Mouse (Mus musculus): Measurements from ENCODE around the gene Cpxm2. TPM values are rescaled to one million over a fixed set of nuclear protein-coding genes. Genes with fewer than 3 reads are reported as not detected.
A peak's percentile ranks its signal among the peaks of the same experiment; 100 is the strongest.

Cpxm2 gene
- polyA plus RNA-seq, 1 experiment from 2014 or later: 4.1 TPM

DNA sequence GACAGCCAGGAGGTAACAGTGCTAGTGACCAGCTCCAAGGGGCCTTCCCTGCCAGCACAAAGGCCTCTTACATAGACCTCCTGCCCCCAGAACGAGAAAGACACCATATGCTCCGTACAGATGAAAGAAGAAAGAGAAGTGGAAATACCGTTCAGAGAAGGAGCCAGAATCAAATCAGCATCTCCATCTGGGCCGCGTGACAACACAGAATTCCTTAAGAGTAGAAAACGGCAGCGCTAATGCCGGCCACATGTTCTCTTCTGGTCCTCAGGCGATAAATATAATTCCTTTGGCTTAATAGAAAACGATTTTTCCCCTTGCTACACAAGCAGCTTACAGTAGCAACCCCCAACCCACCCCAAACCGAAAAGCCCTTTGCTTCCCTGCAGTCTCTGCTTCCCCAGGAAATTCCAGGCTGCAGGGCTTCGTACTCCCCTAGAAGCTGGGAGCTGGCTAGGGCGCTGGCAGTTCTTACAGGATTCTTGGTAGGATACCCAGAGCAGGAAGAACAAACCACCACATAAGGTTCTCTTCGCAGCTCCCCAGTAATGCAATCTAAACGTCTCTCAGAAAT, 9.2 kb downstream of the Cpxm2 start:
- H3K4me3 ChIP-seq (replicated peaks): no peak overlapping the region
- no peak overlapping the region for H3K4me2 ChIP-seq
- no peaks in the 10 kb centered on the region for H3K36me3 ChIP-seq
- ATAC-seq (ENCODE audit: insufficient number of reproducible peaks, insufficient read depth, low FRiP score, low TSS enrichment, low read depth): no peak
- no peaks in the 10 kb centered on the region for H3K9me3 ChIP-seq
- H3K27me3 ChIP-seq: no peaks in the 10 kb centered on the region; the same call in 1 of the 2 replicates
- WGBS: 54% methylated on average over 15 of the region's 15 CpGs
- peak overlapping the region; percentile 35; the same call in 1 of the 2 replicates for H3K27ac ChIP-seq
- 0 out of 2 replicates have a peak, but pooled peaks cover 3% of the 10 kb centered on the region for H3K4me1 ChIP-seq (replicated peaks)
- H3K9ac ChIP-seq (replicated peaks): no peak overlapping the region

DNA sequence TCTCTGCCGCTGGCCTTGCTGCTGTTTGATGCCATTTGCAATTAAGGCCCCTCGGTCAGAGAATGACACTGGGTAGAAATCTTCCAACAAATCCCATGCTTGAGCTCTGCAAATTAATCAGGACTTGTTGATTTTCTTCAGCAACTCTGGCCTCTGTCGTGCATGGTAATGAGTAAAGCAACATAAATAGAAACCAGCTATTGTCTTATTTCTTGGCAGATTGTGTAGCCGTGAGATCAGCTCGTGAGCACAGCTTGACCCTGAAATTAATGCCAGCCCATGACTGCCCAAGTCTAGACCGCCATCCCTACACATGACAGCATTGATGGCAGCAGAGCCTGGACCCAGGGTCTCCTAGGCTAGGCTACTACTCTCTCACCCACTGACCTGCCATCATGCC, 25.9 kb downstream of the Cpxm2 start:
- ATAC-seq (ENCODE audit: insufficient number of reproducible peaks, insufficient read depth, low FRiP score, low TSS enrichment, low read depth): no peak
- 86% methylated on average over 6 of the region's 6 CpGs for WGBS
- H3K4me1 ChIP-seq (replicated peaks): no peaks in the 10 kb centered on the region
- no peaks in the 10 kb centered on the region for H3K36me3 ChIP-seq
- H3K4me2 ChIP-seq: no peak overlapping the region
- H3K27ac ChIP-seq: no peak overlapping the region
- H3K9ac ChIP-seq (replicated peaks): no peak overlapping the region
- H3K9me3 ChIP-seq: peaks cover 3% of the 10 kb centered on the region
- H3K27me3 ChIP-seq: no peaks in the 10 kb centered on the region
- no peak overlapping the region for H3K4me3 ChIP-seq (replicated peaks)

DNA sequence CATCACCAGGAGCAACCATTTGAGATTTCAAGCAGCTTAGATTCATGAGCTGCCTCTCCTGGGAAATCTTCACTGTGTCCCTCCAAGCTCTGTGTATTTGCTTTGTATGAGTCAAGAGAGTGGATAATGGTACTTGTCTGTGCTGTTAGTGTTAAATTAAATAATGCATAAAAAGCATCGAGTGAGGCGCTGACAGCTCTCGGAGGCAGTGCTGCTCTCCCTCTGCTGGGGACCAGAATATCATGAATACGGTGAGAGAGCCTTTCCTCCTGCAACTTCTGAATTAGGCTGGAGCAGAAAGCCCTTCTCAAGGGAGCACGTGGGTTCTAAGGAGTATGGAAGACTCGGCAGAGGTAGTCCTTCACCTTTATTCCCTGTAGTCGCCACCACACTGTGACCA, 29.6 kb downstream of the Cpxm2 start:
- ATAC-seq (ENCODE audit: insufficient number of reproducible peaks, insufficient read depth, low FRiP score, low TSS enrichment, low read depth): no peak

DNA sequence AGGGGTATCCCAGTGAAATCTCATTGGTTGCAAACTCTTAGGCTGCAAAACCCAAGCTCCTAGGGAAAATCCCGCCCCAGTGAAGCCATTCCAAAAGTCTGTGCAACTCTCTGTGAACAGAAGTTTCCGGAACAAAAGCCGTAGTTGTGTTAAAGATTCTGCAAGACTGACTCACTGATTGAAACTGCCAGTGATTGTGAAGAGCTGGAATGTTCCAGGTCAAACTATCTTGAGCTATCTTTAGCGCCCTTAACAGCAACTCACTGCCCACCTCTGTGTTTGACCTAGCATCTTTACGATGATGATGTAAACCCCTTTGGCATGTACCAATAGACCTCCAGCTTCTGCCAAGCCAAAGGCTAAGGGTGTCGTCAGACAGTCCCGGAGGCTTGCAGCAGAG, 31.3 kb downstream of the Cpxm2 start:
- Histone ChIP-seq H3K36me3 (no peaks in the 10 kb centered on the region), H3K4me1 (replicated peaks) (no peaks in the 10 kb centered on the region), H3K27ac (no peak overlapping the region), H3K9me3 (no peaks in the 10 kb centered on the region), H3K4me2 (no peak overlapping the region), H3K4me3 (replicated peaks) (no peak overlapping the region), H3K27me3 (peaks cover 4% of the 10 kb centered on the region; the same call in 1 of the 2 replicates), H3K9ac (replicated peaks) (no peak overlapping the region)
- 85% methylated on average over 7 of the region's 7 CpGs for WGBS
- ATAC-seq (ENCODE audit: insufficient number of reproducible peaks, insufficient read depth, low FRiP score, low TSS enrichment, low read depth): no peak

More for the DNA sequence above, 29.6 kb downstream of the Cpxm2 start:
- peaks cover 4% of the 10 kb centered on the region; the same call in 1 of the 2 replicates for H3K27me3 ChIP-seq
- no peak overlapping the region for H3K4me2 ChIP-seq
- WGBS: 74% methylated on average over 7 of the region's 7 CpGs
- H3K4me3 ChIP-seq (replicated peaks): no peak overlapping the region
- no peaks in the 10 kb centered on the region for H3K9me3 ChIP-seq
- H3K9ac ChIP-seq (replicated peaks): no peak overlapping the region
- H3K4me1 ChIP-seq (replicated peaks): no peaks in the 10 kb centered on the region
- no peaks in the 10 kb centered on the region for H3K36me3 ChIP-seq
- H3K27ac ChIP-seq: no peak overlapping the region

DNA sequence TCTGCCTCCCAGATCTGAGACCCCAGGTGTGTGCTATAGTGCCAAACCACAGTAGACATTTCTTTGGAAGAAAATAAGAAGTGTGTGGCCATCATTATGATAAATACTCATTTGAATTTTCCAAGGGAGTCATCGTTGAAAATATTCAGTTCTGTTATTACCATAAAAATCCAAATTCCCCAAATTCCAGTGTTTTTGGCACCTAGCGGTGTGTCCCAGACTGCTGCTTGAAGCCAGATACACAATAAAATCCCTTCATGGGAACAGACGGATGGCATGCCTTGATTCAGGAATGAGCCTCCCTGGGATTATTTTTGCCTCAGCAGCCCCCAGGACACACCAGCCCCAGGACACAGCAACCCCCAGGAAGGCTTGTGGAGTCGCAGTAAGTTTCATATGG, 34.7 kb downstream of the Cpxm2 start:
- WGBS: 78% methylated on average over 4 of the region's 4 CpGs
- H3K27me3 ChIP-seq: peaks cover 4% of the 10 kb centered on the region; the same call in 1 of the 2 replicates
- no peaks in the 10 kb centered on the region for H3K9me3 ChIP-seq
- no peak for ATAC-seq (ENCODE audit: insufficient number of reproducible peaks, insufficient read depth, low FRiP score, low TSS enrichment, low read depth)
- no peak overlapping the region for H3K27ac ChIP-seq
- H3K4me1 ChIP-seq (replicated peaks): no peaks in the 10 kb centered on the region; the same call in 1 of the 2 replicates
- no peak overlapping the region for H3K4me2 ChIP-seq
- H3K36me3 ChIP-seq: no peaks in the 10 kb centered on the region
- H3K9ac ChIP-seq (replicated peaks): no peak overlapping the region
- H3K4me3 ChIP-seq (replicated peaks): no peak overlapping the region

DNA sequence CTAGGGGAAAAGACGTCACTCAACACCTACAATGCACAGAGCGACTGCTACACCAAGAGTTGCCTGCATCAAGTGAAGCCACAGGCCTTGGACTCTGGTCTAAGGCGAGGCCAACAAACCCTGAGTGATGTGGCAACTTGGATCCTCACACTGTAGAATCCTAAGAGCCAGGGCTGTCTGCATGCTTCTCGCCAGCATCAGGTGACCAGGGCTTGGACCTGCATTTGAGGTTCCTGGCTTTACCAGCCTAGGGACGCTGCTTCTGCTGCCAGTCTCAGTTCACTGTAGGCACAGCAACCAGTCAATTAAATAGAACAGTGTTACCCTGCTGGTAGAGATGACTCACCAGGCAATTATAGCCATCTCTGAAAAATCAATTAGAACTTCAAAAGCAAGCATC, 42.8 kb downstream of the Cpxm2 start:
- Histone ChIP-seq H3K27ac (no peak overlapping the region), H3K27me3 (peaks cover 3% of the 10 kb centered on the region), H3K9ac (replicated peaks) (no peak overlapping the region), H3K9me3 (no peaks in the 10 kb centered on the region), H3K36me3 (no peaks in the 10 kb centered on the region), H3K4me3 (replicated peaks) (no peak overlapping the region), H3K4me1 (replicated peaks) (0 out of 2 replicates have a peak, but pooled peaks cover 4% of the 10 kb centered on the region), H3K4me2 (no peak overlapping the region)
- 57% methylated on average over 5 of the region's 5 CpGs for WGBS
- no peak for ATAC-seq (ENCODE audit: insufficient number of reproducible peaks, insufficient read depth, low FRiP score, low TSS enrichment, low read depth)

DNA sequence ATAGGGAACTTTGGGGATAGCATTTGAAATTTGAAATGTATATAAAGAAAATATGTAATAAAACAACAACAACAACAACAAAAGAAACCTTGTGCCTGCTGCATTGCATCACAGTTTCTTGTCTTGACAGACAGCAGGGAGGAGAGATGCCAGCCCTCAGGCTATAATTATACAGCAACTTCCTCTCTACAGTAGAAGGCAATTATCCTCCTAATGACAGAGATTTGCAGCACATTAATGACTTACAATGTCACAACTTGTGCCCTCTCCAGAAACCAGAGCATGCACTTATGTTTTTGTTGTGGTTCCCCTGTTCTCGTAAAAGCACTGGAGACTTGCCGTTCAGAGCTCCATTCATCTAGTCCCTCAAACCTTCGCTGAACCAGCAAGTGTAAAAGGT, 44.2 kb downstream of the Cpxm2 start:
- Histone ChIP-seq H3K9me3 (no peaks in the 10 kb centered on the region), H3K36me3 (no peaks in the 10 kb centered on the region), H3K4me2 (no peak overlapping the region), H3K27ac (no peak overlapping the region), H3K27me3 (peaks cover 3% of the 10 kb centered on the region), H3K4me1 (replicated peaks) (0 out of 2 replicates have a peak, but pooled peaks cover 4% of the 10 kb centered on the region), H3K9ac (replicated peaks) (no peak overlapping the region), H3K4me3 (replicated peaks) (no peak overlapping the region)
- no peak for ATAC-seq (ENCODE audit: insufficient number of reproducible peaks, insufficient read depth, low FRiP score, low TSS enrichment, low read depth)
- WGBS: 50% methylated on average over 3 of the region's 3 CpGs

DNA sequence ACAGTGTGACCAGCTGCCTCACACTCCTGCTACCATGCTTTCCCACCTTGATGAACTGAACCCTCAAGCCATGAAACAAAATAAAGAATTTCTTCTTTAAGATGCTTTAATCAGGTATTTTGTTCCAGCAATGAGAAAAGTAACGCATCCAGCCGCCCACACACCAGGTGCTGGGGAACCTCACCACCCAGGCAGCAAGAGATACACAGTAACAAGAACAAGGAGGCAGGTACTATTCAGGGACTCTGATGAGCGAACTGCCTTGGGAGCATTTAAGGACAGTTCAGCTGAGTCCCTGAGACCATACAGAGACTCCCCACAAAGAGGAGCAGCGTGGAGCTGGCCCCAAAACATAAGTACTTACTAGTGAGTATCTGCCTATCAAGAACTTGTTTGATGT, 47.6 kb downstream of the Cpxm2 start:
- Histone ChIP-seq H3K4me3 (replicated peaks) (no peak overlapping the region), H3K4me1 (replicated peaks) (0 out of 2 replicates have a peak, but pooled peaks cover 3% of the 10 kb centered on the region), H3K36me3 (no peaks in the 10 kb centered on the region), H3K9me3 (no peaks in the 10 kb centered on the region), H3K9ac (replicated peaks) (no peak overlapping the region), H3K27me3 (peaks cover 4% of the 10 kb centered on the region; the same call in 1 of the 2 replicates), H3K27ac (no peak overlapping the region), H3K4me2 (no peak overlapping the region)
- WGBS: 86% methylated on average over 4 of the region's 4 CpGs
- ATAC-seq (ENCODE audit: insufficient number of reproducible peaks, insufficient read depth, low FRiP score, low TSS enrichment, low read depth): no peak

DNA sequence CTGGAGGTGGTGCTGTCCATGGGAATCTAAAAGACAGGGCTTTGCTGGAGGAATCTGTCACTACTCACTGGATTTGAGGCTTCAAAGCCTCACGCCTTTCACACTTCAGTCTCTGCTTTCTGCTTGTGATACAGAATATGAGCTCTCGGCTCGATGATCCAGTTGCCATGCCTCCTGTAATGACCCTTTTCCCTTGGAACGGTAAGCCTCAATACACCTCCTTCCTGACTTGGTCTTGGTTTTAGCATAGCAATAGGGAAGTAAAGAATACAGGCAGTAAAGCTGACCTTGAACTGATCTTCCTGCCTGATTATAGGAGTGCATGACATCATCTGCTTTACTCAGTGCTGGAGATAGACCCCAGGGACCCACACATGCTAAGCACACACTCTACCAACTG, 49.2 kb downstream of the Cpxm2 start:
- H3K9me3 ChIP-seq: no peaks in the 10 kb centered on the region
- ATAC-seq (ENCODE audit: insufficient number of reproducible peaks, insufficient read depth, low FRiP score, low TSS enrichment, low read depth): no peak
- H3K4me1 ChIP-seq (replicated peaks): no peaks in the 10 kb centered on the region
- peaks cover 4% of the 10 kb centered on the region; the same call in 1 of the 2 replicates for H3K27me3 ChIP-seq
- no peak overlapping the region for H3K9ac ChIP-seq (replicated peaks)
- no peaks in the 10 kb centered on the region for H3K36me3 ChIP-seq
- no peak overlapping the region for H3K27ac ChIP-seq
- no peak overlapping the region for H3K4me3 ChIP-seq (replicated peaks)
- no peak overlapping the region for H3K4me2 ChIP-seq
- 85% methylated on average over 4 of the region's 4 CpGs for WGBS

DNA sequence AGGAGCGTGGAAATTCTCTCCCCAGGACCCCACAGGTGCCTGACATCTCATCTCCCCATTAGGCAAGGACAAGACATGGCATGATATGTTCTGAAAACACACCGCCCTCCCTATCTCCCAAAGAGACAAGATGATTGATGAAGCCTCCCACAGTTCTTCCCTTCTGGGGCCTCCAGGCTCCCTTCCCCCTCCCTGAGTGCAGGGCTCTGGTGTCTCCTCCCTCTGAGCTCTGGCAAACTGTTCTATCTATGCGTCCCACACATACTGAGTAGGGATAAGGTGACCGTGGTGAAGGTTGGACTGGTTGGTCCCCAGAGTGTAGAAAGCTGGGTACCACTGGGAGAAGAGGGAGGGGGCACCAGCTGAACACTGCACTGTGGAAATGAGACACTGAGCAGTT, 56.1 kb downstream of the Cpxm2 start:
- ATAC-seq (ENCODE audit: insufficient number of reproducible peaks, insufficient read depth, low FRiP score, low TSS enrichment, low read depth): no peak

DNA sequence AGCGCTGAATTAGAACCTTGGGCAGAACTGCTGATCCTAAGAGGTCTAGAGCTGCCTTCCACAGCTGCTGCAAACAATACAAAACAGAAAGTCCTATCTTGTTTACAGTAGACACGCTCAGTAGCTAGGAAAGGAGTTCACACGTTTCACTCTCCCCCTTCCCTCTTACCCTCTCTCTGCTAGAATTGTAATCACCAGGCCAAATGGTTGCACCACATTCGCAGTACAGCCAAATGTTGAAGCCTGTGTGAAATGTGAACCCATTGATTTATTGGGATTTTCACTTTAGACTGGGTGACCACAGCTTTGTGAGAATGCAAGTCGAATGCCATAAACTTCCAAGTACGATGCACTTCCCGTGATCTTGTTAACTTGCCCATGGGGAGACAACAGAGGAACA, 59.9 kb downstream of the Cpxm2 start:
- WGBS: 36% methylated on average over 7 of the region's 7 CpGs
- Histone ChIP-seq H3K4me2 (no peak overlapping the region), H3K27ac (no peak overlapping the region)

More for the DNA sequence above, 56.1 kb downstream of the Cpxm2 start:
- Histone ChIP-seq H3K27me3 (no peaks in the 10 kb centered on the region), H3K9ac (replicated peaks) (no peak overlapping the region), H3K9me3 (0 out of 2 replicates have a peak, but pooled peaks cover 6% of the 10 kb centered on the region), H3K4me3 (replicated peaks) (no peak overlapping the region), H3K36me3 (no peaks in the 10 kb centered on the region), H3K27ac (no peak overlapping the region), H3K4me2 (no peak overlapping the region), H3K4me1 (replicated peaks) (no peaks in the 10 kb centered on the region)
- WGBS: 69% methylated on average over 4 of the region's 4 CpGs

DNA sequence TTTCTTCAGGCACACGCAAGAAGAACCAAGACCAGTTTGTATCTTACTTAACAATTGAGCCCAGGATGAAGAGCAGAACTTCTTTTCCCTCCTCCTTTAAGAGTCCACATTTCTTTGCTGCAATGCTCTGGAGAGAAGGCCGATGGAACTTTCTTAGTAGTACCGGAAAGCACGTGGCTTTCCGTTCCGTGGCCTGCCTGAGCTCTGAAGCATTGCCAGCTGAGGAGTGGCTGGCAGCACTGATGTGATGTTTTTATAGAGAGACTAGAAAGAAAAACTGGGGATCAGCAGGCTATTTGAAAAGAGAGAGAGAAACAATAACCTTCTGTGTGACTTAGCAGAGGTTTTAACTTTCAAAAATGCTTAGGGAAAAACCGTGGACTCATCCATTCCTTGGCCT, 63.0 kb downstream of the Cpxm2 start:
- Histone ChIP-seq H3K9me3 (0 out of 2 replicates have a peak, but pooled peaks cover 2% of the 10 kb centered on the region), H3K4me2 (no peak overlapping the region), H3K36me3 (no peaks in the 10 kb centered on the region), H3K4me3 (replicated peaks) (no peak overlapping the region), H3K9ac (replicated peaks) (no peak overlapping the region), H3K27me3 (no peaks in the 10 kb centered on the region), H3K4me1 (replicated peaks) (no peaks in the 10 kb centered on the region), H3K27ac (no peak overlapping the region)
- no peak for ATAC-seq (ENCODE audit: insufficient number of reproducible peaks, insufficient read depth, low FRiP score, low TSS enrichment, low read depth)
- WGBS: 90% methylated on average over 7 of the region's 7 CpGs

More for the DNA sequence above, 59.9 kb downstream of the Cpxm2 start:
- no peak overlapping the region for H3K9ac ChIP-seq (replicated peaks)
- H3K9me3 ChIP-seq: 0 out of 2 replicates have a peak, but pooled peaks cover 6% of the 10 kb centered on the region
- H3K36me3 ChIP-seq: no peaks in the 10 kb centered on the region
- H3K27me3 ChIP-seq: no peaks in the 10 kb centered on the region
- H3K4me3 ChIP-seq (replicated peaks): no peak overlapping the region
- ATAC-seq (ENCODE audit: insufficient number of reproducible peaks, insufficient read depth, low FRiP score, low TSS enrichment, low read depth): no peak
- H3K4me1 ChIP-seq (replicated peaks): no peaks in the 10 kb centered on the region
